Mouse (Mus musculus) CH12.LX (cell line): ENCODE measurements around the gene Kcnma1. TPM values are rescaled to one million over a fixed set of nuclear protein-coding genes. Genes with fewer than 3 reads are reported as not detected.

ENCODE experiments used
- DNase-seq: peaks from one replicate; pipeline ENCODE4 v3.0.0-alpha.2; 2013; ENCODE audit errors: extremely low read depth
- H3K27ac ChIP-seq: 2 replicates; pipeline ENCODE4 v1.5.1; 2012; ENCODE audit warnings: low read depth, mild to moderate bottlenecking, control low read depth, moderate library complexity; ENCODE audit not compliant: insufficient read depth
- H3K27me3 ChIP-seq: replicated peaks from 2 replicates; pipeline ENCODE3; 2012; ENCODE audit warnings: inconsistent platforms
- H3K36me3 ChIP-seq, 2 experiments: replicated peaks in 1 of 2; 2 replicates each; pipeline versions ENCODE3 to v1.6.1; 2012; ENCODE audit warnings: inconsistent platforms in 1 of 2, low read length in 1 of 2, mild to moderate bottlenecking in 1 of 2, mixed read lengths in 1 of 2, moderate library complexity in 1 of 2; ENCODE audit not compliant: control insufficient read depth in 1 of 2, insufficient read depth in 1 of 2
- H3K4me1 ChIP-seq, 2 experiments: 2 replicates each; pipeline ENCODE4 v1.6.1; 2012; ENCODE audit warnings: inconsistent platforms in 1 of 2, moderate library complexity in 1 of 2; ENCODE audit not compliant: insufficient read depth in 2 of 2, control insufficient read depth in 1 of 2
- H3K4me2 ChIP-seq: 2 replicates; pipeline ENCODE4 v1.6.1; 2012; ENCODE audit warnings: low read depth, mild to moderate bottlenecking, control low read depth; ENCODE audit not compliant: poor library complexity, insufficient read depth, severe bottlenecking
- H3K4me3 ChIP-seq, 3 experiments: fragments of 150-350 bp in 1 of 3; sonication (generic) in 1 of 3; replicated peaks in 1 of 3; 2 replicates each; pipeline versions ENCODE3 to v1.5.1; 2011 to 2012; ENCODE audit warnings: low read depth in 2 of 3, low read length in 2 of 3, mild to moderate bottlenecking in 2 of 3, moderate library complexity in 2 of 3, control low read depth in 1 of 3, improper control_type of control experiment in 1 of 3, inconsistent platforms in 1 of 3, mixed read lengths in 1 of 3; ENCODE audit not compliant: poor library complexity in 1 of 3
- H3K79me2 ChIP-seq: replicated peaks from 2 replicates; pipeline ENCODE4 v1.6.1; 2012; ENCODE audit warnings: mild to moderate bottlenecking, moderate library complexity; ENCODE audit not compliant: control insufficient read depth, poor library complexity, insufficient read depth, severe bottlenecking; ENCODE audit errors: extremely low read depth
- H3K9ac ChIP-seq: 2 replicates; pipeline ENCODE4 v1.6.1; 2012; ENCODE audit warnings: low read depth, mild to moderate bottlenecking, control low read depth, moderate library complexity; ENCODE audit not compliant: insufficient read depth
- H3K9me3 ChIP-seq: replicated peaks from 2 replicates; pipeline ENCODE3; 2012; ENCODE audit warnings: low read length, inconsistent platforms, mixed read lengths
- CTCF ChIP-seq, 2 experiments: IDR thresholded peaks in 1 of 2; conservative IDR thresholded peaks in 1 of 2; 2 replicates each; pipeline ENCODE4 v1.5.1; 2011 to 2012; ENCODE audit warnings: low read depth in 2 of 2, low read length in 2 of 2, improper control_type of control experiment in 1 of 2, inconsistent platforms in 1 of 2, mild to moderate bottlenecking in 1 of 2, moderate library complexity in 1 of 2
- E2F4 ChIP-seq: IDR thresholded peaks from 2 replicates; pipeline ENCODE4 v1.6.1; 2011; ENCODE audit warnings: low read depth, low read length, improper control_type of control experiment; ENCODE audit not compliant: insufficient replicate concordance
- EP300 ChIP-seq: IDR thresholded peaks from 2 replicates; pipeline ENCODE4 v1.6.1; 2011; ENCODE audit warnings: low read length, improper control_type of control experiment
- GABPA ChIP-seq: IDR thresholded peaks from 2 replicates; pipeline ENCODE4 v1.6.1; 2012; ENCODE audit warnings: low read depth, low read length, improper control_type of control experiment, inconsistent platforms; ENCODE audit not compliant: insufficient replicate concordance
- JUN ChIP-seq: IDR thresholded peaks from 2 replicates; pipeline ENCODE4 v1.6.1; 2011; ENCODE audit warnings: low read depth, mild to moderate bottlenecking, low read length, improper control_type of control experiment, moderate library complexity; ENCODE audit not compliant: insufficient read depth
- KAT2A ChIP-seq: IDR thresholded peaks from 2 replicates; pipeline ENCODE4 v1.6.1; 2012; ENCODE audit warnings: low read length, improper control_type of control experiment, inconsistent platforms; ENCODE audit not compliant: insufficient replicate concordance
- MAFK ChIP-seq: IDR thresholded peaks from 2 replicates; pipeline ENCODE4 v1.6.1; 2011; ENCODE audit warnings: low read length, improper control_type of control experiment; ENCODE audit not compliant: insufficient replicate concordance
- MAX ChIP-seq: IDR thresholded peaks from 2 replicates; pipeline ENCODE4 v1.6.1; 2011; ENCODE audit warnings: low read length, improper control_type of control experiment
- MAZ ChIP-seq: IDR thresholded peaks from 2 replicates; pipeline ENCODE4 v1.6.1; 2012; ENCODE audit warnings: low read depth, mild to moderate bottlenecking, inconsistent platforms, low read length, improper control_type of control experiment, moderate library complexity
- MEF2A ChIP-seq: IDR thresholded peaks from 2 replicates; pipeline ENCODE4 v1.6.1; 2014; ENCODE audit warnings: low read depth, mild to moderate bottlenecking, inconsistent platforms, low read length, improper control_type of control experiment, borderline replicate concordance
- MXI1 ChIP-seq: IDR thresholded peaks from 2 replicates; pipeline ENCODE4 v1.6.1; 2011; ENCODE audit warnings: mild to moderate bottlenecking, low read depth, low read length, improper control_type of control experiment
- MYC ChIP-seq: IDR thresholded peaks from 2 replicates; pipeline ENCODE4 v1.6.1; 2011; ENCODE audit warnings: low read depth, mild to moderate bottlenecking, improper control_type of control experiment, low read length
- NRF1 ChIP-seq: IDR thresholded peaks from 2 replicates; pipeline ENCODE4 v1.6.1; 2014; ENCODE audit warnings: low read depth, mild to moderate bottlenecking, inconsistent platforms, low read length, improper control_type of control experiment, moderate library complexity
- POLR2A ChIP-seq: IDR thresholded peaks from 2 replicates; pipeline ENCODE4 v1.6.1; 2011; ENCODE audit warnings: low read depth, mild to moderate bottlenecking, improper control_type of control experiment, low read length
- POLR2AphosphoS2 ChIP-seq: IDR thresholded peaks from 2 replicates; pipeline ENCODE4 v1.6.1; 2011; ENCODE audit warnings: low read depth, low read length, improper control_type of control experiment
- RCOR1 ChIP-seq: conservative IDR thresholded peaks from 2 replicates; pipeline ENCODE4 v1.6.1; 2012; ENCODE audit warnings: low read depth, mild to moderate bottlenecking, inconsistent platforms, low read length, improper control_type of control experiment
- SIN3A ChIP-seq: IDR thresholded peaks from 2 replicates; pipeline ENCODE4 v1.6.1; 2012; ENCODE audit warnings: low read length, improper control_type of control experiment, inconsistent platforms
- TBP ChIP-seq: conservative IDR thresholded peaks from 2 replicates; pipeline ENCODE4 v1.6.1; 2011; ENCODE audit warnings: low read depth, low read length, improper control_type of control experiment
- UBTF ChIP-seq: IDR thresholded peaks from 2 replicates; pipeline ENCODE4 v1.6.1; 2012; ENCODE audit warnings: low read depth, mild to moderate bottlenecking, inconsistent platforms, low read length, improper control_type of control experiment, moderate library complexity
- USF1 ChIP-seq: IDR thresholded peaks from 2 replicates; pipeline ENCODE4 v1.6.1; 2014; ENCODE audit warnings: low read depth, mild to moderate bottlenecking, inconsistent platforms, low read length, improper control_type of control experiment
- ZC3H11A ChIP-seq: IDR thresholded peaks from 2 replicates; pipeline ENCODE4 v1.6.1; 2012; ENCODE audit warnings: low read depth, mild to moderate bottlenecking, inconsistent platforms, low read length, improper control_type of control experiment
- ZKSCAN1 ChIP-seq: IDR thresholded peaks from 2 replicates; pipeline ENCODE4 v1.6.1; 2012; ENCODE audit warnings: low read depth, inconsistent platforms, low read length, improper control_type of control experiment, borderline replicate concordance
- ZNF384 ChIP-seq: IDR thresholded peaks from 2 replicates; pipeline ENCODE4 v1.6.1; 2012; ENCODE audit warnings: low read depth, low read length, improper control_type of control experiment, inconsistent platforms
- dilution Hi-C: fragments of 300-500 bp; cut with MboI; formaldehyde crosslinking; loops from 2 replicates; pipeline ENCODE4 v1.14.3; 2020; ENCODE audit warnings: low sequenced_read_pairs; ENCODE audit not compliant: extremely low pct_unique_long_range_greater_than_20kb, extremely low pct_ligation_motif_present
- in situ Hi-C: fragments of 300-500 bp; cut with MboI; formaldehyde crosslinking; loops from 3 replicates; pipeline ENCODE4 v1.14.3; 2019; ENCODE audit warnings: low sequenced_read_pairs, low pct_ligation_motif_present, low pct_unique_long_range_greater_than_20kb, mixed read lengths
- polyA plus RNA-seq: library from polyadenylated mRNA; unstranded; fragments of >175 nt; gene quantifications from 2 replicates; pipeline ENCODE4 v1.2.1, GENCODE M21; 2012; ENCODE audit warnings: low read depth; ENCODE audit not compliant: insufficient read length
- total RNA-seq, 2 experiments: library from RNA; depleted of rRNA; stranded (reverse); fragments of 300-350 nt in 1 of 2; fragments of >200 nt in 1 of 2; gene quantifications; 2 replicates each; pipeline ENCODE4 v1.2.3; 2012 to 2014

The Kcnma1 gene
- total and polyA plus RNA-seq, 3 experiments: 0.10 to 0.17 (median 0.12) TPM

DNA sequence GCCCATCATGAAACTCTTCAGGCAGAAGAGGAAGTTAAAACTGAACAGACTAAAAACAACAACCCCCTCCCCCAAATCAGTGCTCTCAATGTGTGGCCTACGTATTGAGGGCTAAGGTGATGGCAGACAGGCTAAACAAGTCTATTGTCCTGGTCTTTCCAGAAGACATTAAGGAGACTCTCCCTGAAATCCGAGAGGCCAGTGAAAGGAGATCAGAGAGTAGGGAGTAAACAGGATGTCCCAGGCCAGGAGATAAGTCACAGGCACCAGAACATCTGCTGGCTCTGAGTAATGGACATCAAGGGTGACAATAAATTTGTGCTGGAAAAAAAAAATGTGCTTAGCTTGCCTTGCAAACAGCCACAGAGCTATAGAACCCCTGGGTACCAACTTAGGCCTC, 522.9 kb downstream of the Kcnma1 start:
- TF ChIP-seq NRF1: no peak
- TF ChIP-seq UBTF: no peak
- no peak for TF ChIP-seq POLR2AphosphoS2
- no peak for TF ChIP-seq MAZ
- TF ChIP-seq ZKSCAN1: no peak
- TF ChIP-seq RCOR1: no peak
- TF ChIP-seq USF1: no peak
- TF ChIP-seq TBP: no peak
- TF ChIP-seq MYC: no peak
- no peak for TF ChIP-seq MAX
- TF ChIP-seq JUN: no peak
- TF ChIP-seq ZC3H11A: no peak
- no peak for TF ChIP-seq MEF2A
- no peak for TF ChIP-seq KAT2A
- no peak for TF ChIP-seq MXI1
- TF ChIP-seq GABPA: no peak
- TF ChIP-seq CTCF (conservative IDR thresholded peaks at IDR 0.05 in 1 of 2, IDR thresholded peaks at IDR 0.05 in 1 of 2; ENCODE audit: low read depth in 2 of 2, low read length in 2 of 2): no peak
- no peak for TF ChIP-seq EP300
- H3K9ac ChIP-seq: no peak overlapping the region
- H3K79me2 ChIP-seq: no peaks in the 10 kb centered on the region
- H3K9me3 ChIP-seq: no peaks in the 10 kb centered on the region
- H3K27me3 ChIP-seq: no peaks in the 10 kb centered on the region
- dilution Hi-C loops: no loop called here
- H3K36me3 ChIP-seq: no peaks in the 10 kb centered on the region
- H3K27ac ChIP-seq: no peak overlapping the region
- DNase-seq: no peak
- no peak overlapping the region for H3K4me2 ChIP-seq
- H3K4me1 ChIP-seq: peaks cover 0 to 4% of the 10 kb centered on the region in 2 experiments; a peak in 1 of 4 replicates
- no peak overlapping the region for H3K4me3 ChIP-seq
- in situ Hi-C loops: no loop called here

DNA sequence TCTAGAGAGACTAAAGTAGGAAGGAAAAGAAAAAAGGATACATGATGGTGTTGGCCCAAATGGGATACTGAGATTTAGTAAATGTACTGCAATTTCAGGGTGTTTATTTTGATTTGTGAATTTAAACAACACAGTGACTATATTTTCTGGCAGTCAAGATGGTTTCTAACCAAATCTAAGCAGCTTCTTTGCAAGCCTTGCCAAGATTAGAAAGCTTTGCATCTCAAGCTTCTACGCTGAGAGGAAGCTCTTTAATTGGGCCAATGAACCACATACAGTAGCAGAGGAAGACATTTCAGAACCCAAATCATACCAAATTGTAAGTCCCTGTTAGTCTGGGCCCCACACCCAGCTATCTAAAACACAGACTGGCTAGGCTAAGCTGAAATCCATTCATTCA, 527.6 kb downstream of the Kcnma1 start:
- Histone ChIP-seq H3K36me3 (no peaks in the 10 kb centered on the region), H3K79me2 (no peaks in the 10 kb centered on the region), H3K9ac (no peak overlapping the region), H3K4me2 (no peak overlapping the region), H3K4me1 (peaks cover 0 to 4% of the 10 kb centered on the region in 2 experiments; a peak in 1 of 4 replicates), H3K4me3 (no peak overlapping the region), H3K27ac (no peak overlapping the region), H3K27me3 (no peaks in the 10 kb centered on the region), H3K9me3 (no peaks in the 10 kb centered on the region)
- no peak for DNase-seq
- in situ Hi-C loops: no loop called here
- TF ChIP-seq GABPA (no peak), NRF1 (no peak), E2F4 (no peak), MAZ (no peak), SIN3A (no peak), ZNF384 (no peak), MAFK (no peak), MEF2A (no peak), POLR2A (no peak), RCOR1 (no peak)
- TF ChIP-seq, all 38 proteins: peak for 0
- dilution Hi-C loops: no loop called here
